Mouse (Mus musculus): ENCODE results near the gene Map3k11. TPM values are rescaled to one million over a fixed set of nuclear protein-coding genes. Genes with fewer than 3 reads are reported as not detected.

Map3k11 gene
- total RNA-seq (2021), result 10 to 100 TPM; 36.9 to 45.8 TPM
- long read RNA-seq, experiment 1, partial matches to known transcripts, result 54 of 66 reads
- long read RNA-seq, experiment 1, other reads (novel, unspliced or antisense), result 11 of 66 reads
- long read RNA-seq, experiment 2, partial matches to known transcripts, result 23 of 24 reads
- long read RNA-seq, experiment 2, other reads (novel, unspliced or antisense), result 1 of 24 reads

- DNase-seq (ENCODE audit: low spot score in 2 of 2), result peak; percentile 91 to 93
These were observed at the start of gene Map3k11, which contains the start of gene Pcnx3 for GRCm38 (mm10) chr19:5688200-5689087. Gene Map3k11, plus strand, starts transcription at chr19:5688742. Gene Pcnx3, minus strand, starts transcription at chr19:5688908.

- peak in 1 of 2 experiments; percentile 23 for DNase-seq (ENCODE audit: low spot score in 2 of 2)
These were observed 48.2 kb upstream of the Map3k11 start for GRCm38 (mm10) chr19:5640339-5640738.

GRCm38 (mm10) chr19:5641021-5641420 lies 47.5 kb upstream of the Map3k11 start:
- no peak for DNase-seq (ENCODE audit: low spot score in 2 of 2)

DNA sequence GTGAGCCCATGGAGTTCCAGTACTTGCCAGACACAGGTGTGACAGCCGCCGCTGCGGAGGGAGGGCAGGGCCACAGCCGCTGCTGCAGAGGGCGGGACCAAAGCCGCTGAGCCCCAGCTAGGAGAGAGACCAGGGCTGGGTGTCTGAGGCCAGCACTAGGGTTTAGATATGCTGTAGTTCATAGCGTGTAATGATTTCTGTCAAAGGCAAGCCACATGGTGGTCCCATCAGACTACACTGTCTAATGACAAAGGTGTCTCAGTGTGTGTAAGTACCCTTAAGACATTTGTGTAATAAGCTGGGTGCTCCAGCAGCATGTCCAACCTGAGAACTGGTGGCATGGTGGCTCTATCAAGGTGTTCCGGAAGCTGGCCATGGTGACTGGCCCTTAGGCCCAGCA lies 46.9 kb upstream of the Map3k11 start:
- peak in 1 of 2 experiments; percentile 19 for DNase-seq (ENCODE audit: low spot score in 2 of 2)

DNA sequence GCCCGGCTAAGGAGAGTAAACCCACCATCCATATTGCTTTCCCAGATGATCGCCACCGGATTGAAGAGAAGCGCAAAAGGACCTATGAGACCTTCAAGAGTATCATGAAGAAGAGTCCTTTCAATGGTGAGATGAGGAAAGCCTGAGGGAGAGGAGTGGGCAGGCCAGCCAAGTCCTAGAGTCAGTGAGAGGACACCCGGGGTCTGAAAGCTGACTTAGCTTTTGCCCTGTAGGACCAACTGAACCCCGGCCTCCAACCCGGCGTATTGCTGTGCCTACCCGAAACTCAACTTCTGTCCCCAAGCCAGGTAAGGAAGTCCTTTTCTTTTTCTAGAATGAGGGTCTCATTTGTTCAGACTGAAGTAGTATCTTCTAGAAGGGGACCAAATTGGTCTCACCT lies 43.3 kb upstream of the Map3k11 start:
- no peak for DNase-seq (ENCODE audit: low spot score in 2 of 2)

- peak in 1 of 2 experiments; percentile 20 for DNase-seq (ENCODE audit: low spot score in 2 of 2)
These were observed 41.7 kb upstream of the Map3k11 start for GRCm38 (mm10) chr19:5646731-5647330.

DNA sequence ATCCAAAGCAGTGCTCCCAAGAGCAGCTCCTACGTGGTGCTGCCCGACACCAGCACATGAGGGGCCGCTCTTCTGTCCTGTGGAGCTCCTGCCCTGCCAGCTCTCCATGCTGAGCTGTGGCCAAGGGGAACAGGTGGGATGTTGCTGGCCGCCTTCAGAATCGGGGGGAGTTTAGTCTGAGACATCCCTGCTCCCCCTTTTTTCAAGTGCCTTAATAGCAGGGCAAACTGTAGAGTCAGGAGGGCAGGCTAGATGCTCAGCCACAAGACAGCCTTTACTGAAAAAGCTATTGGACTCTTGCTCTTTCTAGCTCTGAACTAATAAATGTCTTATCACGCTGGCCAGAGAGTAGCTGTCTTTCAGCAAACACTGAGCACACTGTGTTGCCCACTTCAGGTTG lies 40.8 kb upstream of the Map3k11 start:
- no peak for DNase-seq (ENCODE audit: low spot score in 2 of 2)

GRCm38 (mm10) chr19:5648401-5649297 lies 39.9 kb upstream of the Map3k11 start:
- peak; percentile 77 for DNase-seq (ENCODE audit: low spot score in 2 of 2)

GRCm38 (mm10) chr19:5649298-5649741 lies 39.2 kb upstream of the Map3k11 start:
- DNase-seq (ENCODE audit: low spot score in 2 of 2), result peak in 1 of 2 experiments; percentile 42

DNA sequence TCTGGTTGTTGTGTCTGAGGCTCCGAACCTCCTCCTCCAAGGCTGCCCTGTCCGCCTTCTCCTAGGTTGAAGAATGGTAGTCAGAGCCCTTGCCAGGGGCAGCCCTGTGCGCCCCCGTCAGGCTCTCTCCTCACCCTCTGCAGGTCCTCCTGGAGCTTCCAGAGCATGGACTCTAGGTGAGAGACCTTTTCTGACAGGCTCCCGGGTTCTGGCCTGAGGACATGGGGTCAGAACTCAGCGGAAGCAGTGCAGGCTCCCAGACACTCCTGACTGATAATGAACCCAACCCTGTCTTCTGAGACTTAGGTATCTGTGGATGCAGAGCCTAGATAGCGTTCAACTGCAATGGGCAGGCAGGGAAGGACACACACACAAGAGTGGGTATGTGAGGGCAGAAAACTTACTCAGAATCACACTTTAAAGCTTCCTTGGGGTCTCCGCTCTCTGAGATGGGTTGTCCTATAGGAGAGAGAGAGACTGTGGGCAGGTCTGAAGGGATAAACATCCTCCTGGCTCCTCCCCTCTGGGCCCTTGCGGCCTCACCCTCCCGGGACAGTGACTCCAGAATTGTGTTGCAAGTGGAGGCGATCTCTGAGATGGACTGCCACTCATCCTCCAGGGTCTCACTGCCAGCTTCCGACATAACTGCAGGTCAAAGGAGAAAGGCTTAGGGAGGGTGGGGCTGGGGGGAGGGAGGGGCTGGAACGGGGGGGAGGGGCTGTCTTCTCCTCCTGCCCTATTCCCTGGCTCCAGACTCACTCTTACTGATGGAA lies 36.9 kb upstream of the Map3k11 start:
- DNase-seq (ENCODE audit: low spot score in 2 of 2), result no peak

DNA sequence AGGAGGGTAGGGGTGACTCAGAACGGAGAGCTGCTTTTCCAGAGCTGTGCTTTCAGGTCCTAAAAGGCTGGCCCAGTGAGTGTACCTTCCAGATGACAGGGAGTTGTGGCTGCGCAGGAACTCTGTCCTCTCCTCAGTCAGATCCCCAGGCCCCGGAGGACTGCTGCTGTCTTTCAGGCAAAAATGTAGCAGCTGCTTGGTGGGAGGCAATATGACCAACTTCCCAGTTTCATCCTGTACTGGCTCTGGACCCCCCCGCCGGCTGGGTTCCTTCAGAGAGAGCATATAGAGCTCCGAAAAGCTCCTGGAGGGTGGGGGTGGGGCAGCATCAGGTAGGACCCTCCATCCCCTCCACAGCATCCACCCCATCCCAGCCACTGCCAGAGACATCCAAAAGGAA lies 36.0 kb upstream of the Map3k11 start:
- no peak for DNase-seq (ENCODE audit: low spot score in 2 of 2)

DNA sequence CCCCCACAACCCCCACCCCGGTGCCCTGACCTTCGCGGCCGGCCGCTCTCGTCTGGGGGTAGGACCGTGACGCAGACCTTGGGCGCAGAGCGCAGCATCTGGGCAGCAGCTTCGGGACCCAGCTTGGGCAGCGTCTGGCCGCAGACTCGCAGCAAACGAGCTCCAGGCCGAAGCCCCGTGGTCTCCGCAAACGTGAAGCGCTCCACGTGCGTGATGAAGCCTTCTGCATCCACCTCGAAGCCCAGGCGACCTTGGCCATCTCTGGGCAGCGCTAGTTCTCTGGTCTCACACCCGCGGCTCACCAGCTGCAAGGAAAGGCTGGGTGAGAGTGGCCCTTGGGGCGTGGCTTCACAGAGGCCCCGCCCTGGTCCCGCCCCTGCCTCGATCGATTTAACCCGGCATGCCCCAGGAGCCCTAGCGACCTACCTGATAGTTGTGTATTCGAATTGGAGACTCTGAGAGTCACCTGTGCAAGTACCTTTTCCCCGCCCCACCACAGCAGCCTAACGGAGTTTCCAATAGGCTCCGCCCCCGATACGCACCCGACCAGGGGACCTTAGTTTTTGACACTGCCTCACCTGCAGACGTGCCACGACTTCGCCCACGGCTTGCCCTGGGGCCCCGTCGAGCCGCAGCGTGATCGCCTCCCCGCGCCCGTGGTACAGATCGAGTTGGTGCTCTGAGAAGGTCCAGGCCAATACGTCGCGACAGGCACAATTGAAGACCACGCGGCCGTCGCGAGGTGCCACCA lies 34.4 kb upstream of the Map3k11 start:
- no peak for DNase-seq (ENCODE audit: low spot score in 2 of 2)

GRCm38 (mm10) chr19:5654720-5655298 lies 33.7 kb upstream of the Map3k11 start:
- DNase-seq (ENCODE audit: low spot score in 2 of 2), result no peak

DNA sequence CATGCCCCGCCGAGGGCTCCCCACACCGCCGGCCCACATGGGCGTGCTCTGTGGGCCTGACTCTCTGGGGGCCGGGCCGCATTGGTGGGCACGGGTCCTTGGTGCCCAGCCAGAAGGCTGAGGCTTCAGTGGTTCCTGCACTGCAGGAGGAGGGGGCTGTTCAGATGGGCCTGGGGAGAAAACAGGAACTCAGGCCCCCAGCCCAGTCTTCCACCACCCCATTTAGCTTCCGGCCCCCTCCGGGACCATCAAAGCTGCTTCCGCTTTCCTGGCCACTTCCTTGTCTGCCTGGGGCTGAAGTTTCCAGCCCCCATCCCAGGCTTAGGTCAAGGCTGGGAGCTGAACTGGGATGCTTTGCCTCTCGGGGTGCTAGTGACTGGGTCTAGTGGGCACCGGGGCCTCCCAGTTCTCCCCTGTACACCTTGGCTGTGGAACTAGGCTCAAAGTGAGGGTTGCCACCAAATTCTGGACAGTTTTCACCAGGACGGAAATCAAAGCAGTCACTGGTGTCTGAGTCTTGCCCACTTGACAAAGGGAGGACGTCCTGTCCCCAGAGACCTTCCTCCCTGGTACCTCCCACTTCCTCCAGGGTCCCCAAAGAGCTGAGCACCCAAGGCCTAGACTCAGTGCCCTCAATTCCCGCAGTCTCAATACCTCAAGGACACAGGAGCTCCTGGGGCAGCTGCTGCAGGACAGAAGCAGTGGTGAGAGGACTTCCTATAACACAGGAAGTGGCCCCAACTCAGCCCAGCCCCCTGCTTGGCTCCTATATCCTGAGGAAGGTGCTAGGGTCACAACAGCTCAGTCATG lies 27.4 kb upstream of the Map3k11 start:
- DNase-seq (ENCODE audit: low spot score in 2 of 2), result no peak

DNA sequence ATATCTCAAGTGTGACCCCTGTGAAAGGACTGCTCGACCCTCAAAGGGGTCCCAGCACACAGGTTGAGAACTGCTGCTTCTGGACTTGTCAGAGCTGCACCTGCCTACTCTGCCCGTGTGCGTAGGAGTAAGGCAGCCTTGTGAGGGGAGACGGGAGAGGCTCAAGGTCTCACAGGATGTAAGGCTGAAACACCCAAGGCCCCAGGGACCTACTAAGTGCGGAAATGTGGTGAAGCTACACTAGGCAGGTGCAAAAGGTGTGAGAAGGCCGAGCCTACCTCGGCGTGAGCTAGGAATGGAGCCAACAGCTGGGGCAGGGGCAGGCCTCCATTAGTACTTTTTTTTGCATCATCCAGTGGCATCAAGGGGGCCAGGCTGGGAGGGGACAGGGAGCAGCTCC lies 26.2 kb upstream of the Map3k11 start:
- DNase-seq (ENCODE audit: low spot score in 2 of 2), result no peak

GRCm38 (mm10) chr19:5662981-5663913 lies 25.3 kb upstream of the Map3k11 start, which contains the start of gene Sipa1:
Gene Sipa1, minus strand, starts transcription at chr19:5663707.
- DNase-seq (ENCODE audit: low spot score in 2 of 2), result peak; percentile 95 to 96

All from adrenal gland, adult 18-20 months (tissue).